13 mouse cellular contexts compared by ENCODE assay signal in the genomic region with DNA sequence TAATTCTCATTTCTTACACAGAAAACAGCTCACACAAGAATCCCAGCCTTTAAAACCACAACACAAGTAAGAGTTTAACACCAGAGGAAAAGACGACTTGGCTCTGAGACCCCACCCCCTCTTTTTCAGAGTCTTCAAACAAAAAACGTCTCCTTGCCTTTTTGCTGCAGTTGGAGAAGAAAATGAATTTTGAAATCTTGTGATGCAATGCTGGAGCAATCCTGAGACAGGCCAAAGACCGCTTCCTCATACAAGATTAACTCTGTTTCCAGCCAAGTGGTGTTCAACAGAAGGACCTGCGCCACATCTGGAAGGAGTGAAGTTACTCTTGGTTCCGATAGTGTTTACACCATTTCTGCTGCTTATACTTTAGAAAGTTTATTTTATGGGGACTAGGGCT.
DNase-seq lines count a peak whose midpoint lies in the region; TF ChIP-seq lines count a peak whose summit lies in the region.
"Had no signal": no experiment of that assay in that cellular context is flagged by ENCODE, and none has a peak within 500 bp of the region (broad histone marks: within the 10 kb centered on the region; RNA-seq: fewer than 3 reads in every experiment).

No protein-coding gene starts in this region.

- no peak for TF ChIP-seq CTCF in MEL (IDR thresholded peaks at IDR 0.05 in 2 of 3, conservative IDR thresholded peaks at IDR 0.05 in 1 of 3; ENCODE audit: control insufficient read depth in 1 of 3, insufficient read depth in 1 of 3, low read depth in 2 of 3, low read length in 3 of 3, poor library complexity in 1 of 3, severe bottlenecking in 1 of 3)

- no peak overlapping the region for H3K4me2 ChIP-seq in myocyte (ENCODE audit: low read depth)
- H3K4me2 ChIP-seq: heart, embryonic 11.5 days; hindbrain, embryonic 12.5 days; limb, embryonic 15.5 days had no signal

- H3K4me3 ChIP-seq in MEL (ENCODE audit: control insufficient read depth in 1 of 2, insufficient read depth in 1 of 2, low read depth in 2 of 2, low read length in 2 of 2), result no peak overlapping the region
- no peak overlapping the region for H3K4me3 ChIP-seq in myocyte
- H3K4me3 ChIP-seq: hindbrain, embryonic 12.5 days; limb, embryonic 15.5 days had no signal

- no peaks in the 10 kb centered on the region for H3K9me3 ChIP-seq in MEL (replicated peaks; ENCODE audit: insufficient read depth, low read length)
- H3K9me3 ChIP-seq: hindbrain, embryonic 12.5 days; limb, embryonic 15.5 days had no signal

- H3K4me1 ChIP-seq in MEL (ENCODE audit: control insufficient read depth in 1 of 2, insufficient read depth in 2 of 2, low read length in 2 of 2), result no peaks in the 10 kb centered on the region
- H3K4me1 ChIP-seq: hindbrain, embryonic 12.5 days; limb, embryonic 15.5 days had no signal

- intact Hi-C loops in heart, postnatal 36 days (cut with DNase I), result no loop called here

- TF ChIP-seq EP300 in MEL (IDR thresholded peaks at IDR 0.05; ENCODE audit: low read depth in 1 of 2, low read length in 2 of 2), result no peak

- TF ChIP-seq POLR2A in MEL (IDR thresholded peaks at IDR 0.05; ENCODE audit: control insufficient read depth in 1 of 2, insufficient read depth in 1 of 2, low read depth in 1 of 2, low read length in 2 of 2, poor library complexity in 1 of 2) (no peak), myocyte (IDR thresholded peaks at IDR 0.05; ENCODE audit: insufficient read length, low read depth) (no peak)

- H3K27me3 ChIP-seq in MEL (ENCODE audit: control insufficient read depth in 1 of 2, insufficient read depth in 2 of 2, low read length in 2 of 2), result no peaks in the 10 kb centered on the region
- no peaks in the 10 kb centered on the region for H3K27me3 ChIP-seq in myocyte (ENCODE audit: control insufficient read depth, insufficient read depth, insufficient read length)
- H3K27me3 ChIP-seq: hindbrain, embryonic 12.5 days; limb, embryonic 15.5 days had no signal

- H3K9ac ChIP-seq in MEL (ENCODE audit: control insufficient read depth, low read depth, low read length, poor library complexity, severe bottlenecking), result no peak overlapping the region
- H3K9ac ChIP-seq: hindbrain, embryonic 12.5 days; limb, embryonic 15.5 days had no signal

- no peaks in the 10 kb centered on the region for H3K79me2 ChIP-seq in MEL (ENCODE audit: control insufficient read depth, insufficient read depth, low read length, poor library complexity)
- H3K79me2 ChIP-seq in myocyte (ENCODE audit: control insufficient read depth, insufficient read depth), result no peaks in the 10 kb centered on the region

- no peak overlapping the region for H3ac ChIP-seq in myocyte (ENCODE audit: control insufficient read depth, insufficient read length)

- H3K36me3 ChIP-seq in MEL (ENCODE audit: control insufficient read depth in 1 of 2, insufficient read depth in 2 of 2, low read length in 2 of 2), result peaks cover 0 to 7% of the 10 kb centered on the region in 2 experiments; a peak in 2 of 4 replicates
- H3K36me3 ChIP-seq in myocyte (ENCODE audit: control insufficient read depth, insufficient read depth), result peaks cover 16% of the 10 kb centered on the region
- H3K36me3 ChIP-seq: hindbrain, embryonic 12.5 days; limb, embryonic 15.5 days had no signal

- DNase-seq in heart, adult 9 months (ENCODE audit: low spot score in 2 of 2), result peak; percentile 26 to 45
- no peak for DNase-seq in heart, postnatal 36 days
- peak; percentile 14 for DNase-seq in MEL (ENCODE audit: low read depth, low spot score)
- DNase-seq in c-Kit-positive CD71-negative TER-119-negative erythroid progenitor cells, embryonic 14.5 days (ENCODE audit: low read depth), result peak; percentile 9
- DNase-seq in cerebellum, adult 18-20 months, result no peak
- no peak for DNase-seq in cerebellum, adult 9-10 months
- DNase-seq: adrenal gland, adult 2 months; kidney, adult 18-20 months; spleen, adult 18-20 months had no signal

- peak overlapping the region; percentile 20; the same call in 1 of the 2 replicates for H3K27ac ChIP-seq in MEL (ENCODE audit: control insufficient read depth, low read depth, low read length)
- H3K27ac ChIP-seq: hindbrain, embryonic 12.5 days; limb, embryonic 15.5 days had no signal

- TF ChIP-seq RAD21 in MEL (IDR thresholded peaks at IDR 0.05; ENCODE audit: low read depth, low read length), result no peak

TF ChIP-seq in MEL, 35 proteins besides CTCF, POLR2A, EP300 and RAD21:
- TF ChIP-seq NELFE (IDR thresholded peaks at IDR 0.05; ENCODE audit: low read depth, low read length) (no peak), MYC (IDR thresholded peaks at IDR 0.05; ENCODE audit: low read depth, low read length) (no peak), BHLHE40 (IDR thresholded peaks at IDR 0.05; ENCODE audit: borderline replicate concordance, low read depth, low read length) (no peak), ETS1 (IDR thresholded peaks at IDR 0.05; ENCODE audit: low read depth, low read length) (no peak), MAZ (IDR thresholded peaks at IDR 0.05; ENCODE audit: low read depth, low read length) (no peak), CHD2 (IDR thresholded peaks at IDR 0.05; ENCODE audit: low read length) (no peak), TAL1 (IDR thresholded peaks at IDR 0.05; ENCODE audit: low read length) (no peak), UBTF (IDR thresholded peaks at IDR 0.05; ENCODE audit: borderline replicate concordance, insufficient read depth, low read depth, low read length) (no peak), JUND (IDR thresholded peaks at IDR 0.05; ENCODE audit: low read depth, low read length) (no peak), TBP (IDR thresholded peaks at IDR 0.05; ENCODE audit: low read depth, low read length) (no peak), CHD1 (IDR thresholded peaks at IDR 0.05; ENCODE audit: low read depth, low read length) (no peak), MXI1 (IDR thresholded peaks at IDR 0.05; ENCODE audit: low read depth, low read length) (no peak), ZC3H11A (IDR thresholded peaks at IDR 0.05; ENCODE audit: low read depth, low read length) (no peak), E2F4 (IDR thresholded peaks at IDR 0.05; ENCODE audit: borderline replicate concordance, low read depth, low read length) (no peak), GATA1 (IDR thresholded peaks at IDR 0.05; ENCODE audit: low read depth, low read length) (no peak), HCFC1 (IDR thresholded peaks at IDR 0.05; ENCODE audit: low read depth, low read length) (no peak), SMC3 (IDR thresholded peaks at IDR 0.05; ENCODE audit: low read depth, low read length) (no peak), ZKSCAN1 (IDR thresholded peaks at IDR 0.05; ENCODE audit: low read depth, low read length) (no peak), RCOR1 (IDR thresholded peaks at IDR 0.05; ENCODE audit: low read depth, low read length) (no peak), MAX (IDR thresholded peaks at IDR 0.05; ENCODE audit: low read length) (no peak)

TF ChIP-seq in myocyte, 11 proteins besides CTCF, POLR2A, EP300 and RAD21:
- TF ChIP-seq CEBPB (IDR thresholded peaks at IDR 0.05; ENCODE audit: insufficient read depth, poor library complexity, severe bottlenecking) (peak; percentile 74), USF1 (IDR thresholded peaks at IDR 0.05; ENCODE audit: low read depth) (no peak), TCF12 (IDR thresholded peaks at IDR 0.05; ENCODE audit: insufficient read depth, poor library complexity, severe bottlenecking) (no peak), MYOD1 (IDR thresholded peaks at IDR 0.05; ENCODE audit: control insufficient read depth in 1 of 3, insufficient read length in 2 of 3, low read depth in 2 of 3) (no peak), SRF (IDR thresholded peaks at IDR 0.05; ENCODE audit: control insufficient read depth, insufficient read length, low read depth) (no peak), E2F4 (IDR thresholded peaks at IDR 0.05; ENCODE audit: insufficient read depth) (no peak), TCF3 (IDR thresholded peaks at IDR 0.05; ENCODE audit: insufficient read length, low read depth) (no peak)

Comparison
In these comparisons a context has a peak if more than half of its experiments do, and no peak if none do; other contexts are left out.
1. DNase-seq: peak in heart, adult 9 months (2 of 2), MEL (single experiment) and c-Kit-positive CD71-negative TER-119-negative erythroid progenitor cells, embryonic 14.5 days (single experiment); none in heart, postnatal 36 days (0 of 2), cerebellum, adult 18-20 months (0 of 2) and cerebellum, adult 9-10 months (single experiment).